Mouse (Mus musculus): ENCODE measurements around the gene Defb22.

The Defb22 gene

DNA sequence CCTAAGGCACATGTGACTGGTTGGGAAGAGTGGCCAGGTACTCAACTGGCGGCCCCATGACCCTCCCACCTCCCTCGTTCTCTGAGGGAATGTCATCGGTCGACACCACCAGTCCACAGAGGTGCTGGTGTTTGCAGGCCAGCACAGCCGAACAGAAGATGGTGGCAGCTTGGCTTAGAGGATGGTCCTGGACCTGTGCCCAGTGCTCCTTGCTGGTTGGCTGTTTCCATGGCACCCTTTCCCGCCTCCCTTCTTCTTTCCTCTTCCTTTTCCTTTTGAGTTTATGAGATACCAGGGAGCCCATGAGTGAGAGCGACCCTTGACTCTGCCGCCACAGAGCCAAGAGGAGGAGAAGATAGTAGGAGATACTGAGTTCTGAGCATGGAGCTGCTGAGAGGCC lies 46.7 kb downstream of the Defb22 start:
- ATAC-seq (ENCODE audit: insufficient number of reproducible peaks, low FRiP score, low TSS enrichment) = no peak

DNA sequence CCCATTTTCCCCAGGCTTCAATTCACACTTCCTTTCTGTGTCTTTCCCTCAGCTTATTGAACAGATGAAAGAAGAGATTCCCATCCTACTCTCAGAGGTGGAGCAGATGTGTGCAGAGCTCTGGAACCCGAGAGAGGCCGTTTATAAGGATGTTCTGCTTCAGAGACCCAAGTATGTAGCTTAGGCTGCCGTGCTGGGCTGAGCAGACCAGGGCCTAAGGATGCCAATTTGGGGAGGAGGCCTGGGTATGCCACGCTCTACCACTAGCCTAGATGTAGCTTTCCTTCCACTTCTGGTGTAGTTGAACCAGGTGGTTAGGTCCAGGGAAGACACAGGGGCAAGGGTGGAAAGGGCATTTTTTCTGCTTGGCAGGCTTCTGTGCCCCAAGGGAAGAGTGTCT lies 47.6 kb downstream of the Defb22 start:
- no peak for ATAC-seq (ENCODE audit: insufficient number of reproducible peaks, low FRiP score, low TSS enrichment)

DNA sequence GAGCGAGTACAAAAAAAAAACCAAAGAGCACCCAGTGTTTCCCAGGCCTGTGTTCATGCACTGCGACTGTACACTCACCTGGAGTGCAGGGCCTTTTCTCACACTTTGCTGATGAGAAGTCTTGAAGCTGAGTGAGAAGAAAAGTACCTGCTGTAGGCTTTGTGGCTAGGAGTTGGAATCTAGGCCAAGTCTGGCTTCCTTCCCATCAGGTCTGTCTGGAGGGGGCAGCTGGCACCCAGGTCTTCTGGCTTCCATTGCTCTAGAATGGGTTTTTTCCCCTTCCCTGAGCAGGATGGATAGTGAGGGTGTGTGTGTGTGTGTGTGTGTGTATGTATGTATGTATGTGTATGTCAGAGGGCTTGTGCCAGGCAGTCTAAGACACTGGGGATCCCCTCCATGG lies 50.1 kb downstream of the Defb22 start:
- no peak for ATAC-seq (ENCODE audit: insufficient number of reproducible peaks, low FRiP score, low TSS enrichment)

DNA sequence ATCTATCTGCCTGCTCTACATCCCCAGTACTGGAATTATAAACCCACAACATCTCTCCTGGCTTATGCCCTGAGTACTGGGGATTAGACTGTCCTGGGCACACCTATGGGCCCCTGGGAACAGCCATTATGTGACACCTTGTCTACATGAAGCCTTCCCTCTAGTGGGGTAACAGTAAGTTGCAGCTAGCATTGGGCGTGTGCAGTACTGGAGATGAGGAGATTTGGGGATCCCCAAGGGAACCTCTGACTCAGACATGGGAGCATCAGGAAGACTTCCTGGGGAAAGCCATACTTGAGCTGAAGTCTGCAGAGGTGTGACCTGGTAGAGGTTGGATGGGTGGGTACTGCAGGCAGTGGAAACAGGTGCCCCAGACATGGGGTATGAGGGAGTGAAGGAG lies 51.0 kb downstream of the Defb22 start:
- ATAC-seq (ENCODE audit: insufficient number of reproducible peaks, low FRiP score, low TSS enrichment) = no peak

DNA sequence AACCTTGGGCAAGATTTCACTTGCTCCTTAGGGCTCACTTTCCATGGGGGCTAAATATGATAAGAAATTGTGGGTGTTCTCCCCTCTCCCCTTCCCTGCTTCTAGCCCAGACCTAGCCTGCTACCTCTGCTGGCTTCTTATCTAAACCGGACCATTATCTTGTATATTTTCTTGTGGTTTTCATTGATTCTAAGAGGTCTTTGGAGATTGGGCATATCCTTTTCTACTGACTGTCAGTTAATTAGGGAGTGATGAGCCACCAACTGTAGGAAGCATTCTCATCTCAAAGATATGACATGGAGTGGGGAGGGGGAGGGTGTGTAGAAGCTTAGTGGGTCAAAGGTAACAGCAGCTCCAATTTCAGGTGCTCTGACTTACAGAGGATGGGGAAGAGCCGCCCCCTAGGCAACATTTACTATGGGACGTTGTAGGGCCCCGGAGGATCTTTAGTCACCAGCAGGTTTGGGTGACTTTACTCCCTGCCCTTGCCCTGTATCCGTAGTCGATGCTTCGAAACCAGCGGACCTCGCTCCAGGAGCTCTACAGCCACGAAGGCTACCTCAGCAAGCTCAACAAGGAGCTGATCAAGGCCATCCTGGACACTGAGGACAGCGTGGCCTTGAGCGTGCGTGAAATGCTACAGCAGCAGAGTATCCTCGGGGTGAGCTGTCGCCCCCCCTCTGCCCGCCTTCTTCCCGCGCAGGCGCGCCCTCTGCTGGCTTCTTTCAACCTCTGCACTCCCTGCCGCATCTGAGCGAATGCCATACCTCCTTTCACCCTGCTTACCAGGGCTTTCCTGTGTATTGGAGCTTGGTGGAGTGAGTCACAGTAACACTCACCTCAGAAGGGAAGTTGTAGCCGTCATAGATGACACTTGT lies 52.7 kb downstream of the Defb22 start:
- ATAC-seq (ENCODE audit: insufficient number of reproducible peaks, low FRiP score, low TSS enrichment) = peak; percentile 87

DNA sequence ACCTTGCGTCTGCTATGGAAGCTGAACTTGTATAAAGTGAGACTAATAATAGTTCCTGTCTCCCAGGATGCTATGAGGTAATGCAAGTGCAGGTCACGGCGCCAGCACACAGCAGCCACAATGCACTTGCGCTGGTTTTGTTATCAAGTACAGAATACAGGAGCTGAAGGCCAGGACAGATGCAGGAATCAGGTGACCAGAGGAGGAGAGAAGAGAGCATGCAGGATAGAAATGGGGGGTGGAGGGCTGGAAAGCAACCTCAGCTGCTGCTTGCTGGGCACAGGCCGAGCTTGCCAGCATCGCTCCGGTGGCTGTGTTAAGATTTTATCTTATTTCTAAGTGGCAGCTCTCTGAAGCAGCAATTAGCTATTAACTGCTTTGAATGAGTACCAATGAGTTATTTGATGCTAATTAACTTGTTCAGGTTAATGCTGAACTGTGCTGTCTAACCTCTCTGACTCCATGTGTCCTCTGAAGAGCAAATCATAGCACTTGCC lies 53.5 kb downstream of the Defb22 start:
- ATAC-seq (ENCODE audit: insufficient number of reproducible peaks, low FRiP score, low TSS enrichment) = no peak

All from cerebellum, adult (tissue).